Comparison of ENCODE assay signal across 8 mouse cellular contexts in genomic region chr9:78176201-78176727, GRCm38 (mm10). TPM values are rescaled to one million over a fixed set of nuclear protein-coding genes. Genes with fewer than 3 reads are reported as not detected.
DNase-seq lines count a peak whose midpoint lies in the region; ATAC-seq lines count a peak whose summit lies in the region.

No protein-coding gene starts in this region.

- no peaks in the 10 kb centered on the region for H3K4me1 ChIP-seq in embryonic facial prominence, embryonic 12.5 days
- H3K4me1 ChIP-seq in limb, embryonic 13.5 days: peaks cover 3% of the 10 kb centered on the region; the same call in 1 of the 2 replicates
- peaks cover 8% of the 10 kb centered on the region for H3K4me1 ChIP-seq in midbrain, embryonic 14.5 days (ENCODE audit: control insufficient read depth, insufficient read depth, low read length)

- peak; percentile 71; the same call in 1 of the 2 replicates for ATAC-seq in embryonic facial prominence, embryonic 12.5 days (ENCODE audit: insufficient number of reproducible peaks, insufficient read depth, low FRiP score, low TSS enrichment)
- peak; percentile 54 for ATAC-seq in limb, embryonic 13.5 days (ENCODE audit: low FRiP score, low read depth)
- peak; percentile 72 for ATAC-seq in midbrain, embryonic 14.5 days (ENCODE audit: low FRiP score, low TSS enrichment)

- peak overlapping the region; percentile 64 for H3K9ac ChIP-seq in embryonic facial prominence, embryonic 12.5 days
- H3K9ac ChIP-seq in limb, embryonic 13.5 days: peak overlapping the region; percentile 88
- peak overlapping the region; percentile 77 for H3K9ac ChIP-seq in midbrain, embryonic 14.5 days (replicated peaks; ENCODE audit: low read length)

- under 1% methylated on average over 22 of the region's 22 CpGs for WGBS in embryonic facial prominence, embryonic 12.5 days
- WGBS in limb, embryonic 13.5 days: 2% methylated on average over 22 of the region's 22 CpGs
- WGBS in midbrain, embryonic 14.5 days: under 1% methylated on average over 22 of the region's 22 CpGs

- H3K4me3 ChIP-seq in embryonic facial prominence, embryonic 12.5 days: peak overlapping the region; percentile 55
- H3K4me3 ChIP-seq in limb, embryonic 13.5 days: peak overlapping the region; percentile 64
- peak overlapping the region; percentile 63 for H3K4me3 ChIP-seq in midbrain, embryonic 14.5 days (replicated peaks; ENCODE audit: low read depth, low read length)

- no peaks in the 10 kb centered on the region for H3K36me3 ChIP-seq in embryonic facial prominence, embryonic 12.5 days
- no peaks in the 10 kb centered on the region for H3K36me3 ChIP-seq in limb, embryonic 13.5 days
- H3K36me3 ChIP-seq in midbrain, embryonic 14.5 days (ENCODE audit: control insufficient read depth, insufficient read depth, low read length): no peaks in the 10 kb centered on the region

- DNase-seq in 3T3-L1 (ENCODE audit: low read depth, low spot score): peak; percentile 90
- peak; percentile 70 for DNase-seq in adrenal gland, postnatal 14 days
- peak; percentile 58 to 73 for DNase-seq in heart, adult 9 months (ENCODE audit: low spot score in 2 of 2)
- peak; percentile 59 to 67 for DNase-seq in kidney, adult 8-10 months
- peak; percentile 92 for DNase-seq in midbrain, embryonic 14.5 days
- DNase-seq in spleen, postnatal 10 days (ENCODE audit: low spot score in 2 of 2): peak; percentile 40 to 70

- H3K9me3 ChIP-seq in embryonic facial prominence, embryonic 12.5 days: no peaks in the 10 kb centered on the region
- no peaks in the 10 kb centered on the region for H3K9me3 ChIP-seq in limb, embryonic 13.5 days
- H3K9me3 ChIP-seq in midbrain, embryonic 14.5 days (ENCODE audit: control insufficient read depth, low read length): no peaks in the 10 kb centered on the region

- H3K27ac ChIP-seq in embryonic facial prominence, embryonic 12.5 days: peak overlapping the region; percentile 95
- H3K27ac ChIP-seq in limb, embryonic 13.5 days: peak overlapping the region; percentile 97
- H3K27ac ChIP-seq in midbrain, embryonic 14.5 days (replicated peaks; ENCODE audit: low read depth, low read length): peak overlapping the region; percentile 98

- no peaks in the 10 kb centered on the region for H3K27me3 ChIP-seq in embryonic facial prominence, embryonic 12.5 days
- H3K27me3 ChIP-seq in limb, embryonic 13.5 days: no peaks in the 10 kb centered on the region
- no peaks in the 10 kb centered on the region for H3K27me3 ChIP-seq in midbrain, embryonic 14.5 days (ENCODE audit: control insufficient read depth, insufficient read depth, low read length)

- H3K4me2 ChIP-seq in embryonic facial prominence, embryonic 12.5 days (replicated peaks): peak overlapping the region; percentile 47
- peak overlapping the region; percentile 64 for H3K4me2 ChIP-seq in limb, embryonic 13.5 days (replicated peaks)
- peak overlapping the region; percentile 70 for H3K4me2 ChIP-seq in midbrain, embryonic 14.5 days (ENCODE audit: low read length)

RNA-seq across cellular contexts. Expression of gene Gsta4, which starts 6.3 kb away (rescaled TPM):
- 58.5 and 58.7 TPM in 2 replicates for total RNA-seq in adrenal gland, postnatal 14 days (2021)
- 100.0 and 102 TPM in 2 replicates for polyA plus RNA-seq in embryonic facial prominence, embryonic 12.5 days (2016; fragmentation: Nextera tagmentation; extraction: Ambion mirVana)
- polyA plus RNA-seq in limb, embryonic 13.5 days (2015; fragmentation: Nextera tagmentation; extraction: Ambion mirVana): 105 and 113 TPM in 2 replicates
- 11.1 and 15.5 TPM in 2 replicates for polyA plus RNA-seq in midbrain, embryonic 14.5 days (2014; fragmentation: Nextera tagmentation; extraction: Ambion mirVana)

RNA-seq across cellular contexts. Expression of gene Gsta1, which starts 54.2 kb away (rescaled TPM):
- total RNA-seq in adrenal gland, postnatal 14 days (2021): not detected in 2 replicates
- not detected in 2 replicates for polyA plus RNA-seq in embryonic facial prominence, embryonic 12.5 days (2016; fragmentation: Nextera tagmentation; extraction: Ambion mirVana)
- not detected in 2 replicates for polyA plus RNA-seq in limb, embryonic 13.5 days (2015; fragmentation: Nextera tagmentation; extraction: Ambion mirVana)
- polyA plus RNA-seq in midbrain, embryonic 14.5 days (2014; fragmentation: Nextera tagmentation; extraction: Ambion mirVana): not detected in 2 replicates

Comparison
In these comparisons a context has a peak if more than half of its experiments do, and no peak if none do; other contexts are left out.
1. Peak in every context shown above with its lines: DNase-seq, ATAC-seq, H3K4me3 ChIP-seq and H3K27ac ChIP-seq.